Mouse (Mus musculus) B cell, adult (primary cell): ENCODE measurements around the gene Postn. TPM values are rescaled to one million over a fixed set of nuclear protein-coding genes. Genes with fewer than 3 reads are reported as not detected.

Source experiments
- total RNA-seq: library from RNA; stranded (reverse); gene quantifications from 4 replicates; pipeline ENCODE4 v1.2.4, GENCODE M21; 2023; ENCODE audit not compliant: inconsistent age

The Postn gene
- total RNA-seq: 0.26 to 0.72 TPM (median 0.39 TPM) in 4 replicates

DNA sequence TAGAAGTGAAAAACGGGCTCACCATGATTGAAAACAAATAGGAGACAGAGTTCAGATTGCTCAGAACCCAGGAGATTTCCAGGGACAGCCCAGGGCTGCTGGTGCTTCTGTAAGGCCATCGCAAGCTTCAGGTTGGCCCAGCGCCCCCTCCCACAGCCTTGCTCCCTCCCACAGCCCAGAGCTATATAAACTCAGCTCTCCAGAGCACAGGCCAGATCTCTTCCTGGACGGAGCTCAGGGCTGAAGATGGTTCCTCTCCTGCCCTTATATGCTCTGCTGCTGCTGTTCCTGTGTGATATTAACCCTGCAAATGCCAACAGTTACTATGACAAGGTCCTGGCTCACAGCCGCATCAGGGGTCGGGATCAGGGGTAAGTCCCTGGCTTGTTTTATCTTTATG, at the start of gene Postn:
Gene Postn, plus strand, starts transcription at position 213 of the 400 bp plus-strand sequence.

Other genes starting within 250 kb of the Postn start
- not detected in 4 replicates for gene Trpc4, start 205.1 kb upstream of the Postn start, total RNA-seq